Mouse (Mus musculus) kidney, embryonic 14.5 days (tissue): ENCODE results near the gene Slc7a4. TPM values are rescaled to one million over a fixed set of nuclear protein-coding genes. Genes with fewer than 3 reads are reported as not detected.
A peak's percentile ranks its signal among the peaks of the same experiment; 100 is the strongest.
"Not testable (repeated sequence)": the region's sequence is repeated elsewhere in the genome, so short reads cannot be mapped to it uniquely, and the experiment has no call there.

Experiments
- ATAC-seq: fragments of 200-750 bp; cut with Nextera tagmentation; 2 replicates; pipeline ENCODE4 v1.8.0; 2017; ENCODE audit warnings: moderate number of reproducible peaks, mild to moderate bottlenecking, moderate TSS enrichment, moderate library complexity; ENCODE audit not compliant: low FRiP score, low TSS enrichment
- H3K27ac ChIP-seq: fragments of 300-500 bp; sonication (generic); 2 replicates; pipeline ENCODE4 v1.5.1; 2014; ENCODE audit warnings: low read depth, mild to moderate bottlenecking, low read length, moderate library complexity, mixed read lengths
- H3K27me3 ChIP-seq: fragments of 300-500 bp; sonication (generic); 2 replicates; pipeline ENCODE4 v1.6.1; 2014; ENCODE audit warnings: mild to moderate bottlenecking, low read length; ENCODE audit not compliant: control insufficient read depth, insufficient read depth
- H3K36me3 ChIP-seq: fragments of 300-500 bp; sonication (generic); 2 replicates; pipeline ENCODE4 v1.6.1; 2014; ENCODE audit warnings: low read length, mixed read lengths; ENCODE audit not compliant: control insufficient read depth, insufficient read depth
- H3K4me1 ChIP-seq: fragments of 300-500 bp; sonication (generic); 2 replicates; pipeline ENCODE4 v1.6.1; 2014; ENCODE audit warnings: low read length, mixed read lengths; ENCODE audit not compliant: control insufficient read depth, insufficient read depth
- H3K4me2 ChIP-seq: fragments of 300-500 bp; sonication (generic); replicated peaks from 2 replicates; pipeline ENCODE4 v1.6.1; 2014; ENCODE audit warnings: low read depth, mild to moderate bottlenecking, low read length
- H3K4me3 ChIP-seq: fragments of 300-500 bp; sonication (generic); 2 replicates; pipeline ENCODE4 v1.5.1; 2014; ENCODE audit warnings: mild to moderate bottlenecking, low read length
- H3K9ac ChIP-seq: fragments of 300-500 bp; sonication (generic); 2 replicates; pipeline ENCODE4 v1.6.1; 2014; ENCODE audit warnings: low read depth, mild to moderate bottlenecking, low read length, moderate library complexity
- H3K9me3 ChIP-seq: fragments of 300-500 bp; sonication (generic); 2 replicates; pipeline ENCODE4 v1.6.1; 2016; ENCODE audit warnings: low read length; ENCODE audit not compliant: control insufficient read depth
- WGBS: fragments of 180-500 bp; shearing (Covaris S2); extraction: QIAGEN DNeasy Blood & Tissue Kit; methylation state at CpG from one replicate; pipeline ENCODE4 v1.1.7; 2014; 5-methylcytosine and 5-hydroxymethylcytosine counted together
- polyA plus RNA-seq: library from polyadenylated mRNA; unstranded; fragments of >200 nt; fragmentation: Nextera tagmentation; extraction: Ambion mirVana; gene quantifications from 2 replicates; pipeline ENCODE4 v1.2.1, GENCODE M21; 2014

Slc7a4 gene
- polyA plus RNA-seq, 1 experiment from 2014 or later: 6.6 TPM

DNA sequence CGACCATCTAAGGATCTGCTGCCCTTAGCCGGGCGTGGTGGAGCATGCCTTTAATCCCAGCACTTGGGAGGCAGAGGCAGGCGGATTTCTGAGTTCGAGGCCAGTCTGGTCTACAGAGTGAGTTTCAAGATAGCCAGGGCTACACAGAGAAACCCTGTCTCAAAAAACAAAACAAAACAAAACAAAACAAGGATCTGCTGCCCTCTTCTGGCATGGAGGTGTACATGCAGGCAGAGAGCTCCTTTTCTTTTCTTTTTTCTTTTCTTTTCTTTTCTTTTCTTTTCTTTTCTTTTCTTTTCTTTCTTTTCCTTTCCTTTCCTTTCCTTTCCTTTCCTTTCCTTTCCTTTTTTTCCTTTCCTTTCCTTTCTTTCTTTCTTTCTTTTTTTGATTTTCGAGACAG is 31.7 kb upstream of the Slc7a4 start:
- H3K27me3 ChIP-seq, H3K27ac ChIP-seq, H3K9ac ChIP-seq, ATAC-seq, H3K4me2 ChIP-seq, H3K9me3 ChIP-seq, H3K4me3 ChIP-seq, H3K36me3 ChIP-seq, H3K4me1 ChIP-seq: not testable (repeated sequence)
- WGBS: 91% methylated on average over 6 of the region's 6 CpGs

DNA sequence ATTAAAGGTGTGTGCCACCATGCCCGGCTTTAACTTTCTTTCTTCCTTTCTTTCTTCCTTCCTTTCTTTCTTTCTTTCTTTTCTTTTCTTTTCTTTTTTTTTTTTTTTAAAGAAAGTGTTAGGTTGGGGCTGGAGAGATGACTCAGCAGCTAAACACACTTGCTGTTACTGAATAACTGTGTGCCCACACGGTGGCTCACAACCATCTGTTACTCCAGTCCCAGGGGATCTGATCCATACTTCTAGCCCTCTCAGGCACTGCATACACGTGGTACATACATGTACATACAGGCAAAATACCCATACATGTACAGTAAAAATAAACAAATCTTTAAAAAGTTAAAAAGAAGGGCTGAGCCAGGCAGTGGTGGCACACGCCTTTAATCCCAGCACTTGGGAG is 28.4 kb upstream of the Slc7a4 start:
- no peak for ATAC-seq
- Histone ChIP-seq H3K9me3 (no peaks in the 10 kb centered on the region), H3K4me1 (no peaks in the 10 kb centered on the region), H3K9ac (no peak overlapping the region), H3K36me3 (no peaks in the 10 kb centered on the region), H3K27ac (no peak overlapping the region), H3K4me2 (no peak overlapping the region), H3K4me3 (no peak overlapping the region), H3K27me3 (no peaks in the 10 kb centered on the region)
- WGBS: 74% methylated on average over 4 of the region's 4 CpGs

DNA sequence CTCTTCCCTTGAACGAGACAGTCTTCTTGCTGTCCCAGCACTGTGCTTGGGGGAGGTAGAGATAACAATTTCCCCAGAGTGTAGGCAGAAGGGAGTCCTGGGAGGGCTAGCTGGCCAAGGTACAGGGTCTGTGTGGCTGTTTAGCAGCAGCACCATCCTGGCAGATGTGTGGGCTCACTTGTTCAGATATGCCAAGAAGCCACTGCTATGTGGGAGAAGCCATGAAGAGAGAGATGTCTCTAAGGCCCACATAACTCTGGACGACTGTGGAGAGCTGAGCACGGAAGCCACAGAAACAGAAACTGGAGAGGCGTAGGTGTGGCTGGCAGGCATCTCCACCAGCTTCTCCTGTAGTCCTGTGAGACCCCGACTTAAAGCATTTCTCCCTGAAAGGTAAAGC is 22.7 kb upstream of the Slc7a4 start:
- 74% methylated on average over 5 of the region's 5 CpGs for WGBS

DNA sequence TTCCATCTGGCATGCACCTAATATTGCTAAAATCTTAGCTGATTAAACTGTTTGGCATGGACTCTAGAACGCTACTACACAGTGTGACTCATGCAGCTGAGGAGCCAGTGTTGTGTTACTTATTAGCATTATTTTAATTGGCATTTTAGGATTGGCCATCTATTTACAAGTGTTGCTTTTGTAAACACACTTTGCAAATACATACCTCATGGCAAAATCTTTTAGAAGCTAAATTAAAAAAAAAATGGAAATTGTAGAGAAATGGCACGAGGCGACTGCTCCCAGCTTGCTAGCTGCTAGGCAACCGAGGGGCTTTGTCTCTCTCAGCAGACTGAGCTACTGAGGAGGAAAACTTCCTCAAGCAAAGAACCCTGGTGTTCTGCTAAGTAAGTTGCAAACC is 21.9 kb upstream of the Slc7a4 start:
- ATAC-seq: no peak
- WGBS: 76% methylated on average over 4 of the region's 4 CpGs
- H3K4me1 ChIP-seq: no peaks in the 10 kb centered on the region

More for the DNA sequence above, 22.7 kb upstream of the Slc7a4 start:
- ATAC-seq: no peak
- Histone ChIP-seq H3K4me1 (no peaks in the 10 kb centered on the region), H3K4me3 (no peak overlapping the region), H3K27ac (no peak overlapping the region), H3K4me2 (no peak overlapping the region), H3K27me3 (no peaks in the 10 kb centered on the region), H3K9ac (no peak overlapping the region), H3K36me3 (no peaks in the 10 kb centered on the region), H3K9me3 (no peaks in the 10 kb centered on the region)

DNA sequence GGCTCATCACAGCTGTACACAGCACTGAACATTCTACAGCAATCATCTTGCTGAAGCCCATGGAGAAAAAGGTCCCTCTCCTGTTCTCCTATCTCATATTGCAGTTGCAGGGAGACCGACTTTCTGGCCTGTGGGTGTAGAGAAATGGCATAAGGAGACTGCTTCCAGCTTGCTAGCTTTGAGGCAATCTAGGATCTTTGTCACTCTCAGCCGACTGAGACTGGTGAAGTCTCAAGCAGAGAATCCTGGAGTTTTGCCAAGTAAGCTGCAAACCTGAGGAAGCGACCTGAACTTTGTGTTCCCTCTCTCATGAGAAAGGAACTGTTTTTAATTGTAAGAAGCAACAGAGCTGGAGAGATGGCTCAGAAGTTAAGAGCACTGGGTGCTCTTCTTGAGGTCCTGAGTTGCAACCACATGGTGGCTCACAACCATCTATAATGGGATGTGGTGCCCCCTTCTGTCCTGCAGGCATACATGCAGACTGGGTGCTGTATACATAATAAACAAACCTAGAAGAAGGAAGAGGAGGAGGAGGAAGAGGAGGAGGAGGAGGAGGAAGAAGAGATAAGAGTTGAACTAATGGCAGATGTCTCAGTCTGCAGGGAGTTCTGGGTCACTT is 18.0 kb upstream of the Slc7a4 start:
- no peak overlapping the region for H3K9ac ChIP-seq
- no peaks in the 10 kb centered on the region for H3K9me3 ChIP-seq
- H3K27ac ChIP-seq: no peak overlapping the region
- H3K4me2 ChIP-seq: no peak overlapping the region
- H3K36me3 ChIP-seq: no peaks in the 10 kb centered on the region
- no peak for ATAC-seq
- no peaks in the 10 kb centered on the region for H3K27me3 ChIP-seq
- no peaks in the 10 kb centered on the region for H3K4me1 ChIP-seq
- no peak overlapping the region for H3K4me3 ChIP-seq
- 49% methylated on average over 3 of the region's 3 CpGs for WGBS

More for the DNA sequence above, 21.9 kb upstream of the Slc7a4 start:
- Histone ChIP-seq H3K36me3 (no peaks in the 10 kb centered on the region), H3K27me3 (no peaks in the 10 kb centered on the region), H3K9ac (no peak overlapping the region), H3K4me3 (no peak overlapping the region), H3K4me2 (no peak overlapping the region), H3K9me3 (no peaks in the 10 kb centered on the region), H3K27ac (no peak overlapping the region)

DNA sequence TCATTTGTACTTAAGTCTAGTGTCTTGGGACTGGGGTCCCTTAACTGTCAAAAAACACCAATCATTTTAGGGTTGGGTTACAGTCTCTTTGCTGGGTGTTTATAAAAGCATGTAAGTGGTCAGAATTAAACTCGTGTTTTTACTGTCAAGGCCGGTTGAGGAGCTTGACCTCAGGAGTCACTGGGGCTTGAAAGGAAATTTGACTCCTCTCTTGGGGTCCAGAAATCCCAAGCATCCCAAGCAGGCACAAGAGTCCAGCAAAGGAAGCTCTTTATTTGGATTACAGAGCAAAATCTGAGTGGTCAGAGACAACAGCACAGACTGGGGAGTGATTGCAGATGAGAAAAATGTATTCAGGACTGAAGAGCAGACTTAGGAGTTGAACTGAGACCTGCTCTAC is 7.7 kb upstream of the Slc7a4 start:
- Histone ChIP-seq H3K36me3 (no peaks in the 10 kb centered on the region), H3K27me3 (no peaks in the 10 kb centered on the region), H3K9me3 (peaks cover 5% of the 10 kb centered on the region; the same call in 1 of the 2 replicates), H3K4me1 (no peaks in the 10 kb centered on the region), H3K4me3 (no peak overlapping the region), H3K4me2 (no peak overlapping the region), H3K9ac (no peak overlapping the region), H3K27ac (peak overlapping the region; percentile 38; the same call in 1 of the 2 replicates)
- peak; percentile 66; the same call in 1 of the 2 replicates for ATAC-seq
- WGBS: 3% methylated on average over 2 of the region's 2 CpGs

DNA sequence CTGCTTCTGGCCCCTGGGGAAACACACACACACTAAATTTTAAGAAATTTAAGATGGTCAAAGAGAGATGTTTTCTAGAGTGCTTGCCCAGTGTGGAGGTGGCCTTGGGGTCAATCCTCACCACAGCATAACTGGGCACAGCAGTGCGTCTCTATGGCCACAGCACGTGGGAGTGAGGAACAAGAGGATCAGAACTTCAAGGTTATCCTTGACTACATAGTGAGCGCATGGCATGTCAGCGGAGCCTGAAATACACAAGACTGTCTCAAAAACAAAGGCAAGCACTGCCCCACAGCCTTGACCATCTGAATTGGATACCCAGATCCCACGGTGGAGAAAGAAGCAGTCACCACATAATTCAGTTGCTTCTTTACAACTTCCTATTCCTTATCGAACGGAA is 1.5 kb upstream of the Slc7a4 start:
- ATAC-seq: no peak
- H3K27ac ChIP-seq: no peak overlapping the region
- no peak overlapping the region for H3K9ac ChIP-seq
- no peak overlapping the region for H3K4me3 ChIP-seq
- H3K27me3 ChIP-seq: no peaks in the 10 kb centered on the region
- H3K4me1 ChIP-seq: no peaks in the 10 kb centered on the region
- WGBS: 79% methylated on average over 7 of the region's 7 CpGs
- H3K4me2 ChIP-seq: no peak overlapping the region
- H3K9me3 ChIP-seq: peaks cover 5% of the 10 kb centered on the region; the same call in 1 of the 2 replicates
- no peaks in the 10 kb centered on the region for H3K36me3 ChIP-seq

DNA sequence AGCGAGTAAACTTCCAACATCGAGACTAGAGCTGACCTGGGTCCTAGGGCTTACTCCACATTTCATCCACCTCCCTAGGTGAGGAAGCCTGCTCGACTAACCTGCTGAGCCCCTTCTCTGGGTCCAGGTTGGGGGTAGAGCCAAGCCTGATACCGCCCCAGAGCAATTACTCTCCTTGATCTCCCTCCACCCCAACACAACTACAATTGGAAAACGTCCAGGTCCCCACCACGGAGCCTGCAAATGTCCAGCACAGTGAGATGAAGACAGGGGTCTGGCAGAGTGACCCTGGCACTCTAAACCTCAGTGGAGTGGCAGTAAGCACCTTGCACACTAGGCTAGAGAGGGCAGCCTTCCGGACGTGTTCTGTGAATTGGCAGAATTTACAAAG is 6.2 kb downstream of the Slc7a4 start:
- 0 out of 2 replicates have a peak, but pooled peaks cover 4% of the 10 kb centered on the region for H3K4me1 ChIP-seq
- no peak for ATAC-seq
- peak overlapping the region; percentile 52; the same call in 1 of the 2 replicates for H3K9ac ChIP-seq
- H3K27ac ChIP-seq: no peak overlapping the region
- peaks cover 26% of the 10 kb centered on the region for H3K27me3 ChIP-seq
- 20% methylated on average over 8 of the region's 8 CpGs for WGBS
- H3K4me3 ChIP-seq: peak overlapping the region; percentile 55
- H3K36me3 ChIP-seq: no peaks in the 10 kb centered on the region
- H3K4me2 ChIP-seq: peak overlapping the region; percentile 90
- no peaks in the 10 kb centered on the region for H3K9me3 ChIP-seq

DNA sequence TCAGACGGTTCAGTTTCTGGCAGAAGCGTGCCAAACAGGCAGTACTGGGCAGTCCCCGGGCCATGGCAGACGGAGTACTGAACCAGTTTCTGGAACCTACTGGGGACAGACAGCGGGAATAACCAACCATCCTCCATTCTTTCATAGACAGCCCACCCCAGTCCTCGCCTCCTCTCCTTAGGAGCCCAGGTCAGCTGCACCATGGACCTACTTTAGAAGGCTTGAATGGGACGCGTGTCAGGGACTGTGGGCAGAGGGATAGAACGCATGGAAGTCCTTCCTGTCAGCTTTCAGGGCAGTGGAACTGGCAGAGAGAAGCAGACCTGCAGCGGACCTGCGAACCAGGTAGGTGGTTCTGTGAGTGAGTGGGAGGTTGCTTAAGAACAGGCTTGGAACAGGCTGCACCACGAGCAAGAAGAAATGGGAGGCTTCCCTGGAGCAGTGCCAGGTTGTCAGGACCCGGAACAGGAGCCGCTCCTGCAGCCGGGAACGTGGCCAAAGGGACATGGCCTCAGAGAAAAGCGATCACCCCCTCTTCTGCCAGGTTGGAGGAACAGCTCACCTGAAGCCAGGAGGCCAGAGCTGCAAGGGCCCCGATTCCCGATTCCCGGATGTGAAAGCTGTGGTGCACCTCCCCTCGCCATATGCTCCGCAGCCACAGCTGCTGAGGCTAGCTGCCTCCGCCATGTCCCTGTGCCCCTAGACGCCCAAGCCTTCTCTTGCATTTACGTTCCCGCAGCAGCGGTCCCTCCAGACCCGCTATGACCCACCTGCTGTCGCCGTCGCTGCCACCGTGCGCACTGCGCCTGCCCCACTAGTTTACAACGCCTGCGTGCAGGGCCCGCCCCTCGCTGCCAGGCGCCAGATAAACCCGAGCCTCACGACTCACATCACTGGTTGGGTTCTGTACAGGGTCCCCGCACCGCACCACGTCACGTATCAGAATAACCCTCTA is 6.9 kb downstream of the Slc7a4 start:
- Histone ChIP-seq H3K4me1 (0 out of 2 replicates have a peak, but pooled peaks cover 4% of the 10 kb centered on the region), H3K4me3 (peak overlapping the region; percentile 55), H3K27me3 (peaks cover 26% of the 10 kb centered on the region), H3K9me3 (no peaks in the 10 kb centered on the region), H3K27ac (no peak overlapping the region), H3K9ac (peak overlapping the region; percentile 52), H3K36me3 (no peaks in the 10 kb centered on the region), H3K4me2 (peak overlapping the region; percentile 90)
- WGBS: 14% methylated on average over 45 of the region's 45 CpGs
- ATAC-seq: peak; percentile 66
